Mouse (Mus musculus) CD4-positive naive resting alpha-beta T cell, adult 57 days (primary cell): ENCODE data around the gene Gps1. TPM values are rescaled to one million over a fixed set of nuclear protein-coding genes. Genes with fewer than 3 reads are reported as not detected.

Experiments used
- total RNA-seq: library from RNA; stranded (reverse); gene quantifications from one replicate; pipeline ENCODE4 v1.2.4, GENCODE M21; 2023

Gps1 gene
- 64.3 TPM for total RNA-seq

DNA sequence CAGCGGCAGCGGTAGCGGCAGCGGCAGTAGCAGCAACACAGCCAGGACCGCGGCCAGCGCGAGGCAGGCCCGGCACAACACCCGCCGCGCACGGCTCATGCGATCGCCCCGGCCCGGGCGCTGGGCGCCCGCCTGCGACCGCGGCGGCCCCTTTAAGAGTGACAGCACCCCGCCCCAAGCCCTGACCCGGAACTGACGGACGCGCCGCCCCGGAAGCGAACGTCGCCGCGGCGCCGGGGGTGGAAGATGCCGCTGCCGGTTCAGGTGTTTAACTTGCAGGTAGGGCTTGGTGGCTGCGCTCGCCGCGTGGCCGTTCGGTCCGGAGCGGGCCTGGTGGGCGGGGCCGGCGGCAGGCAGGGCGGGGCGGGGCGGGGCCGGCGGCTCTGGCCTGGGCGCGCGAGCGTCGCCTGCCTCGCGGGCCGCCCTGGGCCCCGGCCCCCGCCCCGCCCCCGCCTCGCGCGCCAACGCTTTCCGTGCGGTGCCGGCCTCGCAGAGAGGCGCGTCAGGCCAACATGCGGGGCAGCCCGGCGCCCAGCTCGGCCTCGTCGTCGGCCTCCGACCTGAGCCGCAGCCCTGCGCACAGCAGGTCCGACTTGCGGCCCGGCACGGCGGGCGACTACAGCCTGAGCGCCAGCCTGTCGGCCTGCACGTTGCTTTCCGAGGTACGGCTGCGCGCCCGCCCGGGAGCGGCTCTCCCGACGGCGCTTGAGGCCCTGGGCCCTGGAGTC is at the start of gene Gps1, which contains the start of gene Rfng:
Gps1 (plus strand) TSS at position 209 of the 728 bp plus-strand sequence.
Rfng (minus strand) TSS at position 144 of the 728 bp plus-strand sequence.

DNA sequence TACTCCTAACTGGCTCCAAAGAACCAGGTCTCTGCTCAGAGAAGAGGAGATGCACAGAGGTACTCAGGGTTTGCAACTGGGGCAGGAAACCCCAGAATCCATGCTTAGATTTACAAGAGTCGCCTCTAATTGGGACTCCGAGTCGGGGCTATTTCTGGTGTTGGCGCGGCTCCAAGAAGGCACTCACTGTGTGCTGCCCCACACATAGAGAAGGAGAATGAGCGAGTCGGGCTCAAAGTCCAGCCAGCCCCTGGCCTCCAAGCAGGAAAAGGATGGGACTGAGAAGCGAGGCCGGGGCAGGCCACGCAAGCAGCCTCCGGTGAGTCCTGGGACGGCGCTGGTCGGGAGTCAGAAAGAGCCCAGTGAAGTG is 21.4 kb upstream of the Gps1 start, which contains the start of gene Hmga1b:
Hmga1b (plus strand) TSS at position 123 of the 370 bp plus-strand sequence.

DNA sequence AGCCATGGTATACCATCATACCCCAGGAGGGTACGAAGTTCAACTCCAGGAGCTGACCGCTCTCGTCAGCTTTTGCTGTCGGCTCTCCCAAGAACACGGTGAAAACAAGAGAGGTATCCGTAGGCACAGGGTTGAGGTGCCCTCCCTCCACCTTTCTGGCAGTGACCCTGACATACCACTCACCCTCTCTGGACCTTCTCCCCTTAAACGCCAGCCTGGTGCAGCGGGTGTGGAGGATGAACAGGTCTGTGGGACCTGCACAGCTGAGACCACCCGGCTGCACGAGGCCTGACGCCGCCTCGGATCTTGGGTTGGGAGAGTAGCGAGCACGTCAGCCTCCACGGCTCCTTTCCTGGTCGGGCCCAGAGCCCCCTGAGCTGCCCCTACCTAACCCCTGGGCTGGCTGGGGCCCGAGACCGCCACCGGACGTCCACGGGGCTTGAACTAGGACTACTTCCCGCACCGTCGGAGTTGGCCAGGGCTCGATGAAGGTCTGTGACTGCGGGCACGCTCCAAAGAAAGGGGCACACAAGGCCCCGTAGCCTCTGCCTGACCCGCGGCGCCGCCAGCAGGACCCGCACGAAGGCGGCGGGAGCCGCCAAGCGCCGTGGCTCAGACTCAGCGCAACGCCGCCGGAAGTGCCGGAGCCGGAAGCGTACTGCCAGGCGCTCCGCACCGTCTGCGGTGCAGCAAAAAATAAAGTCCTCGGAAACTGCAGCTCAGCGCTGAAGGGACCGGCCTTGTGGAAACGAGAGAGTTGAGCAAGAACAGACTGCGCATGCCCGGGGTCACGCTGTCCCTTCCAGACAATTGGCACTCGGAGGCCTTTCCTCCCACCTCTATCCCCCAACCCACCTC is 11.9 kb downstream of the Gps1 start, which contains the start of gene Dus1l:
Dus1l (minus strand) TSS at position 648 of the 858 bp plus-strand sequence.

DNA sequence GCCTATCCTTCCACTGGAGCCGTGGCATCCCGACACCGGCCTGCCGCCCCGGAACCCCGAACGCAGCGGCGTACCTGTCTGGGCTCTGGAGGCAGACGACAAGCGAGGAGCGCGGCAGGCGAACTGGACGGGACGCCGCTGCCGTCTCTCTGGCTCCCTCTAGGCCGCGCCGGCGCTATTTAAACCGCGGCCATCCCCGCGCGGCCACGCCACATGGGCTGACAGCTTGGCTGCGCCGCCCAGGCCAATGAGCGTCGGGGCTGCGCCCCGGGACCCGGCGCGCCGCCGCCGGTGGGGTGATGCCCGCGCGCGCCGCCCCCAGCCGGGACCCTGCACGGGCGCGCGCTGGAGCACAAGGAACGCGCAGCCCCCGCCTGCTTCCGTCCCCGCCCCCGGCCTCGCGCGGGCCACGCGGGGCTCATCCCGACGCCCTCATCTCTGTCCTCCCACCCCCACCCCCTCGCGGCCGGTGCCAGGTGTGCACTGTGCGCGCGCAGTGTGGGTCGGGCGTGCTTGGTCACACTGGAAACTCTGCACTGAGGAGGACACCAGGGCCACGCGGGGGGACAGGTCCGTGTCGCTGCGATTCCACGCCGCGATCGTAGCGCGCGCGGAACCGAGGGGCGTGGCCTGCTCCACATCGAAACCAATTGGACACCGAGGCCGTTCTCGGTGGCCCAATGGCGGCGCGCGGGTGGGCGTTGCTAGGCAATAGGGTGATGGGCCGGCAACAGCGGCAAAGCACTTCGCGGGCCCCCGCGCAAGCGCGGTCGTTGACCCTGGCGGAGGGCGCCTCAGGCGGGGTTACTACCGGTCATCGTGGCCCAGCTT is 40.1 kb downstream of the Gps1 start, which contains the start of gene Fasn:
Fasn (minus strand) TSS at position 592 of the 831 bp plus-strand sequence.

Other genes starting within 250 kb of the Gps1 start
- 36.1 TPM for gene Mcrip1, start 234.5 kb upstream of the Gps1 start, total RNA-seq
- not detected for gene Ppp1r27, start 233.1 kb upstream of the Gps1 start, total RNA-seq
- gene P4hb, start 211.0 kb upstream of the Gps1 start, total RNA-seq: 123 TPM
- 404 TPM for gene Arhgdia, start 202.6 kb upstream of the Gps1 start, total RNA-seq
- gene Alyref, start 185.9 kb upstream of the Gps1 start, total RNA-seq: 109 TPM
- gene Anapc11, start 185.9 kb upstream of the Gps1 start, total RNA-seq: 71.8 TPM
- gene Npb, start 175.8 kb upstream of the Gps1 start, total RNA-seq: 3.8 TPM
- 153 TPM for gene Pcyt2, start 166.3 kb upstream of the Gps1 start, total RNA-seq
- 131 TPM for gene Sirt7, start 159.0 kb upstream of the Gps1 start, total RNA-seq
- gene Mafg, start 150.7 kb upstream of the Gps1 start, total RNA-seq: 39.8 TPM
- 1.2 TPM for gene Pycr1, start 140.5 kb upstream of the Gps1 start, total RNA-seq
- not detected for gene Myadml2, start 136.1 kb upstream of the Gps1 start, total RNA-seq
- not detected for gene Notum, start 123.1 kb upstream of the Gps1 start, total RNA-seq
- 126 TPM for gene Aspscr1, start 111.3 kb upstream of the Gps1 start, total RNA-seq
- 37.5 TPM for gene Cenpx, start 70.5 kb upstream of the Gps1 start, total RNA-seq
- gene Lrrc45, start 70.3 kb upstream of the Gps1 start, total RNA-seq: 33.3 TPM
- 1.1 TPM for gene Rac3, start 62.8 kb upstream of the Gps1 start, total RNA-seq
- gene Dcxr, start 57.0 kb upstream of the Gps1 start, total RNA-seq: 0.65 TPM
- not detected for gene Cbr2, start 52.2 kb upstream of the Gps1 start, total RNA-seq
- 30.9 TPM for gene Hmga1b, start 21.5 kb upstream of the Gps1 start, total RNA-seq
- gene Rfng, start 65 bp upstream of the Gps1 start, total RNA-seq: 12.4 TPM
- 61.8 TPM for gene Dus1l, start 12.1 kb downstream of the Gps1 start, total RNA-seq
- gene Fasn, start 40.3 kb downstream of the Gps1 start, total RNA-seq: 160 TPM
- 0.50 TPM for gene Ccdc57, start 148.6 kb downstream of the Gps1 start, total RNA-seq
- gene Slc16a3, start 164.2 kb downstream of the Gps1 start, total RNA-seq: 9.3 TPM
- gene Csnk1d, start 207.1 kb downstream of the Gps1 start, total RNA-seq: 166 TPM